Mouse (Mus musculus): Measurements from ENCODE around the gene Btbd35f26.
"Not testable (repeated sequence)": the region's sequence is repeated elsewhere in the genome, so short reads cannot be mapped to it uniquely, and the experiment has no call there.

Btbd35f26 gene

DNA sequence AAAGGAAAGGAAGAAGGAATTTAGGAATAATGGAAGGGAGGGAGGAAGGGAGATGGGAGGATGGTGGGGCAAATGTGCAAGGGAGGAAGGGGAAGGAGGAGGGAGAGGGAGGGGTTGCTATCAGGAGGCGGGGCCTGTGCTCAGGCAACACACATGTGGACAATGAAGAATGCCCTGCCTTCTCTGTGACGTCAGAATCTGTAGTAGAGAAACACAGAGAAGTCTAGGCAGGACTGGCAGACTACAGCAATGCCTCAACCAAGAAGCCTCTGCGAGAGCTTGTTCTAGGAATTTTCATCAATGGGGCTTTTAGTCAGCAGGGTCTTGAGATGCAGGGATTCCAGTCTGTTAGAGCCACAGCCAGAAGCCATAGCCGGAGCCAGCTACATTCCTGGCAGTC is at the start of gene Btbd35f26:
TSS of gene Btbd35f26 (plus strand) at position 301 of the 400 bp plus-strand sequence.
- not testable (repeated sequence) for DNase-seq

DNA sequence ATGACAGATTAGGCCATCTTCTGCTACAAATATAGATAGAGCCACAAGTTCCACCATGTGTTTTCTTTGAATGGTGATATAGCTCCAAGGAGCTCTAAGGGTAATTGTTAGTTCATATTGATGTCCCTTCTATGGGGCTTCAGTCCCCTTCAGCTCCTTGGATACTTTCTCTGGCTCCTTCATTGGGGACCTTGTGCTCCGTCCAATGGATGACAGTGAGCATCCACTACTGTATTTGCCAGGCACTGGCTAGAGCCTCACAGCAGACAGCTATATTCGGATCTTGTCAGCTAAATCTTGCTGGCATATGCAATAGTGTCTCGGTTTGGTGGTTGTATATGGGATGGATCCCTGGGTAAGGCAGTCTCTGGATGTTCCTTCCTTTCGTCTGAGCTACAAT is 5.7 kb downstream of the Btbd35f26 start:
- DNase-seq: not testable (repeated sequence)

DNA sequence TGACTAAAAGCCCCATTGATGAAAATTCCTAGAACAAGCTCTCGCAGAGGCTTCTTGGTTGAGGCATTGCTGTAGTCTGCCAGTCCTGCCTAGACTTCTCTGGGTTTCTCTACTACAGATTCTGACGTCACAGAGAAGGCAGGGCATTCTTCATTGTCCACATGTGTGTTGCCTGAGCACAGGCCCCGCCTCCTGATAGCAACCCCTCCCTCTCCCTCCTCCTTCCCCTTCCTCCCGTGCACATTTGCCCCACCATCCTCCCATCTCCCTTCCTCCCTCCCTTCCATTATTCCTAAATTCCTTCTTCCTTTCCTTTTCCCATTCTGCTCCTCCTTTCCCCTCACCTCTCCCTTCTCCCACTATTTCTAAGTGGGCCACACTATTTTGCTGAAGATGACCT is 47.6 kb downstream of the Btbd35f26 start, which contains the start of gene Btbd35f19:
TSS of gene Btbd35f19 (minus strand) at position 101 of the 400 bp plus-strand sequence.
- DNase-seq: not testable (repeated sequence)
